Mouse (Mus musculus) lung, postnatal 10 days (tissue): ENCODE measurements around the gene H60c.
"Not testable (repeated sequence)": the region's sequence is repeated elsewhere in the genome, so short reads cannot be mapped to it uniquely, and the experiment has no call there.

Source experiments
- DNase-seq: peaks from one replicate; pipeline ENCODE4 v3.0.0; 2021

H60c gene

DNA sequence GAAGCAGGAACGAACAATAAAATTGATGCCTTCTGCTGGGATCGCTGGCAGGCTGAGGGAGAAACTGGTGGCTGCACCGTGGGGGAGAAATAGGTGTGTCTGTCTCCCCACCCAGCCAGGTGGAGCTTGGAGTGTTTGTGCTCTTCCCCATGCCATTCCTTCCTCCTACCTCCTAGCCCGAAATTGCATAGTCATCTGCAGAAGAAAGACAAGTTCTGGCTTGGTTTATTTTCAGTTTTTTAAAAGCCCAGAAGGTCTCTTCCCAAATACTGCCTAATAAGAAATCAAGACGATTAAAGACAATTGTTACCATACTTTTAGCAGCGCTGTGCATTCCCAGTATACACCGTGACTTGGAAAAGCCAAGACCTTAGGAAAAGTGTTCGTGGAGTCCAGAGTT lies at the start of gene H60c:
Gene H60c (minus strand): TSS at position 101 of the 400 bp plus-strand sequence.
- DNase-seq, result no peak

DNA sequence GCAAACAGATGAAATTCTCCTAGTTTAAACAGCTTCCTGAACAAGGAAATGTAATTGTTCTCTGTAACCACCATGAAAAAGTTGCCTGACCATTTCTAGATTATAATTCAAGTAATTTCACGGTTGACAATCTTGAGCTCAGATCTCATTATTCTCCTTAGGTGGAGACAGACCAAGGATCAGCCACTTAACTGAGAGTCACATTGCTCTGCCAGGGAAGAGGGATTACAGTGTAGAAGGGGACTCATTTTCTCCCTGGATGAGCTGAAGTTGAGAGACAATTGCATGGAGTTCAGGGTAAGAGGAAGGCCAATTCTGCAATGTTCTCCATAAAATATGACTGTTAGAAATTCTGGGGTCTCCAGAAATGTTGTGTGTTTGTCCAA lies 41.2 kb upstream of the H60c start:
- no peak for DNase-seq

DNA sequence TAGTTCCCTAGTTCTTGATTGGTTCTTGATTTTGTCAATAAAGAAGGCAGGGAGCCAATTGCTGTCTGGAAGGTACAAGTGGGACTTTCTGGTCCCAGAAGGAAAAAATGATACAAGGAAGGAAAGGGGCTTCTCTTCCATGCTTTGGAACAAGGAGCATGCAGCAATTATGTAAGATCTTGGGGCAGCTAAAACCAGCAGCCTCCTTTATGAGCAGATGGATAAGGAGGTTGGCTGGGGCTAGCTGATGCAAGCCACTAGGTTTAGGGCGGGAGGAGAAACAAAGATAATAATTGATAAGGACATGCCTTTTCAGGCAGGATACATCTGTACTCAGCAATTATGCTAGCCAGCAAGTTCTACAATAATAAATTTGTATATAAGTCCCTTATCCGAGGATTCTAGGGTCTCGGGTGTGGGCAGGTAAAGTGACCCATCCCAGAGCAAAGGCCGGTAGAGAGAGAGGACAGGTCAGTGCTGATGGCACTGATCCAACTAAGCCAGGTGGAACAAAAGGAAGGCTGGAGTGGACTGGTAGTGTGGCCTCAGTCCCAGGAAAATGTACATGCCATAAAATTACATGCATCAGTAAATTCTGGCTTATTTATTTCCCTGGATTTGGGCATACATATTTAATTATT lies 40.7 kb upstream of the H60c start:
- no peak for DNase-seq

DNA sequence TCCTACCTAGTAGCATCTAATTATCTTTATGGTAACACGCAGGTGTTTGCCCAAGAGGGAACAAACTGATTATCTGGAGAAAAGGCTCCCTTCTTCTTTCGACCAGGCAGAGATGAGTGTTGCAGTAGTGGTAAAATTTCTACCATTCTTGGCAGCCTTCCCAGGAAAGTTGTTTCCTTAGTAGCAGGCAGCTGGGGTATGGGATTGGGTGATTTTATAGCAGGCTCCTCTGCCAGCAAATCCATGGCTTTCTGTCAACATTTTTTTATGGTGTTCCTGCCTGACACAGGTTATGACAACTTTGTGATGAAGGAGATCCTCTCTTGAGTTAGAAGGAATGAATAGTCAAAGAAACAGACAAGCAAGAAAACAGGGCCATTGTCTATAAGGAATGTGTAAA lies 40.2 kb upstream of the H60c start:
- peak; percentile 37 for DNase-seq

DNA sequence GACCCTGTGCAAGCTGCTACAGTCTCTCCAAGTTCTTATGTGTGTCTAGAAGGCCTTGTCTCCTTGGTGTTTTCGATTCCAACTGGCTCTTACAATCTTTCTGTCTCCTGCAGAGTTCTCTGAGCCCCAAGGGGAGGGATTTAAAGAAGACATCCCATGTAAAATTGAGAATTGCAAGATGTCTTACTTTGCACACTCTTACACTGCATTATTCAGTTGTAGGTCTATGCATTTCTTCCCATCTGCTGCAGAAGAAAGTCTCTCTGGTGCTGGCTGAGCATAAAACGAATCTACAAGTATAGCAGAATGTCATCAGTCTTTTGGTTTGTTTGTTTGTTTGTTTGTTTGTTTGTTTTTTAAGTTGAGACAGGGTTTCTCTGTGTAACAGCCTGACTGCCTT lies 26.4 kb upstream of the H60c start:
- DNase-seq, result no peak

DNA sequence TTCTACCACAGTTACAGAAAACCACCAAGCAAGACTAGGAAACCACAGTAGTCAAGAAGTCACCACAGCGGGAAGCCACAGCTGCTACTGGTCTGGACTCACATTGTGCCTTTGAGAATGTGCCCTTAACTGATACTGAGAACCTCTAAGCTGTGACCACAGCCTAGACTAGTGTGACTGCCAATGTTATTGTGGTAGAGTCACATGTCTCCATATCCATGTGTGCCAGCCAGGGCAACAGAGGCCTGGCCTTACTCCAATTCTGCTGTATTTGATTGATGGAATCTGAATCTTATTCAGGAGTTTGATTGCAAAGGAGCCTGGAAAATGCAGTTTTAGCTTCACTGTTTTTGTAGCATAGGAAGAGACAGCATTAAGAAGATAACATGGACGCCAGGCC lies 13.5 kb upstream of the H60c start:
- DNase-seq, result peak; percentile 7

DNA sequence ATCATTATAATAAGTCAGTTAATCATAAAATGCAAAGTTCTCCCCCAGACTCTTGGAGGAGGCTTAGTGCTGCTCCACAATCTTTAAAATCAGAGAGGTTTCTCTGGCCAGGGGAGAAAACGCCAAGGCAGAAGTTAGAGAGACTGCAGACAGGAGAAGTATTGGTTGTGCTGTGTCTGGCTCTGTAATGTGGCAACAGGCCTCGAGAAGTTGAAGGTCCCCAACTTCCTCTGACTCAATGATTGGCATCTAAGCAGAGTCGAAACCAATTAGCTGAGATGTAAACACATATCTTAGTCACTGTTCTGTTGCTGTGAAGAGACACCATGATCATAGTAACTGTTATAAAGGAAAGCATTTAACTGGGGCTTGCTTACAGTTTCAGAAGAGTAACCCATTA lies 6.5 kb upstream of the H60c start:
- no peak for DNase-seq

DNA sequence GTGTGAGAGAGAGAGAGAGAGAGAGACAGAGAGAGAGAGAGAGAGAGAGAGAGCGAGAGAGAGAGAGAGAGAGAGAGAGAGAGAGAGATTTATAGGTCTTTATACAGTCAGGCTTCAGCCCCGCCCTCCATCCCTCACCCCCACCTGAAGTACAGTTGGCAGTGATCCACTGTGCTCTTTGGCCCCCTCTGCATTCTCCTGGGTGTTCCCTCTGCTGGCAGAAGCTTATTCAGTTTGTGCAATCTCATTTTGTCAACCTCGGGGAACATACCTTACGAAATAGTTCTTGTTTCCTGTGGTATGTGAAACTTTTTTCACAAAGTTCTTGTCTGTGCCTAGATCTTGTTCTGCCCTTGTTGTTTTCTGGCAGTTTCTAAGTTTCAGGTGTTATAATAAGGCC lies 3.5 kb upstream of the H60c start:
- DNase-seq, result peak; percentile 49

DNA sequence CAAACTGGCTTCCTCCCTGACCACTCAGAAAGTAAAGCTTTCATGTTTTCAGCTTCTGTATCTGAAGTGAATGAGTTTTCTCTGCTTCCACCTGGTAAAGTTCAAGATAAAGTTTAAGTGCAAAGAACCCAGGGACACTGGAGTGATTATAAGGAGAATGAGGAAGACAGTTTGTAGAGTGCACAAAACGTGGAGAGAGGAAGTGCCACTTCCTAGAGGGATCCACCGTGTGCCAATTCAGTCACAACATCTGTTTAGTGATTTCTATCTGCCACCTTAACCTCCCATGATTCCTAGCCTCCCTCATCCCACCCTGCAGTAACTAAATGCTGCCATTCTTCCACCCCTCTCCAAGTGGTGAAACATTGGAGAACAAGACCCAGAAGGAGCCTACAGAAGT lies 842 bp downstream of the H60c start:
- no peak for DNase-seq

DNA sequence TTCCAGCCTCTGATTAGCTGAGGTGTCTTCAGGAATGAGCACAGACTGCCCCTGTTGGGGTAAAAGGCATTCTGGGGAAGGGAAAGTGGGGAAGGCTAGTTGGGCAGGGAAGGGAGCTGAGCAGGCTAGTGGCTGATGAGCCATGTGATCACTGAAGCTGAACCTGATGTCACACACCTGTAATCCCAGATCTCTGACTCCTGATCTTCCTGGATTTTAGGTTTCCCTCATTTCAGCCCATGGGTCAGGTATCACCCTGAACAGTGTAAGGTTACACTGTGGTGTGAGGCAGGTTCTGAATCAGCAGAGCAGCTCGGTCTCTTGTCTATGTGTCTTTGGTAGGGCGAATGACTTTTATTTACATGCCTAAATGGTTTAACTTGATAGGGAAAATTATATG lies 4.8 kb downstream of the H60c start:
- DNase-seq, result no peak

DNA sequence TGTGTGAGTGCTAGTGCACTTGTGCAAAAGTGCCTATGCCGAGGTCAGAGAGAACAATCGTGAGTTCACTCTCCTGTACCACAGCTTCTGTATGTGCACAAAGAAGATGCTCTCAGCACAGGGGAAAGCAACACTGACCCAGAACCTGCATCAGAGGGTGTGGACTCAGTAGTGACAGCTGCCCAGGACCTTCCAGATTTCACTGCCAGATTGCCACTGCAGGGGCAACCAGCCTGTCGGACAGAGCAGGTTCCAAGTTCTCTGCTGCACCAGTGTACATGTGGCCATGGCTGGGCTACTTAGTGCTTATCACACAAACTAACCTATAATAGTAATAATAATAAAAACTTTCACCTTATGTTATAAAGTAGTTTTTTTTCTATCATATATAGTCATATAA lies 10.2 kb downstream of the H60c start:
- no peak for DNase-seq

DNA sequence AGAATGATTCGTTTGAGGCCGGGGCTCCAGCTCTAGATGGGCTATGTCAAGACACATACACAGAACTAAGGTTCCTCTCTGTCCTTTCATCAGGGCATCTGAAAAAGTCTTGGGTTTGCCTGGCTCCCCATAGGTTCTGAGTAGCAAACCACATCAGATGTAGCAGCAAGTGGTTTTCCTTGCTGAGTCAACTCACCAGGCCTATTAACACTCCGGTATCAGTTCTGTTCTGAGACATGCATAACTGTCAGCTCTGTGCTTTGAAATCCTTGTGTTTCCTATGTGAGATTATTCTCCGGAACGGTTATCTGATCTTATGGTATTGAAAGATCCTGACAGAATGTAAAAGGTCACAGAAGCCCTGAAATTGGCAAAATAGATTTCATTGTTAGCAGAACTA lies 29.1 kb downstream of the H60c start:
- not testable (repeated sequence) for DNase-seq

DNA sequence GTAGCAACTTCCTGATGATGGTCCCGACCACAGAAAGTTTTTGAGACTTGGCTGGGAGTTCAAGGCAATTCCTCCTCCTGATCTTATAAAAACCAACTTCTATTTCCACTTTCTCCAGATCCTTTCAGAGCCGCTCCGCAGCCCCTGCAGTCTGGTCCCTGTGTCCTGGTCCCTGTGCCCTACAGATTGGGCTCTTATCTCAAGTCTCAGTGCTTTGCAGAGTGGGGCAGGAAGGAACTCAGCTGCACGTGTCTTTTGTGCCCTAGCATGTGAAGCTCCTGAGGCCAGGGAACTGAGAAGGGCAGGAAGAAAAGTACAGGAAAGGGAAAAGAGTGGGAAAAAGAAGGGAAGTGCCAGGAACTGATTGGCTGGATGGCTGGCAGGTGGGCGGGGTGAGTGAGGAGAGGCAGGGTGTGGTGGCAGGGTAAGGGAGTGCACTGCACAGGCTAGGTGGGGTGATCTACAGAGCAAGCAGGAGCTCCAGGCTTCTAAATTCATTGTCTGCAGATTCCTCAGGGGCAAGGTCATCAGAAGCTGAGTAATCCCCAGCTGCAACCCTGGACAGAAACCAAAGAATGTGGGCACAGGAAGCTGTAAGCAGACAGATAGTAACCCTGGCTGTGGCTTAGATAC lies 30.8 kb downstream of the H60c start:
- peak; percentile 24 for DNase-seq

DNA sequence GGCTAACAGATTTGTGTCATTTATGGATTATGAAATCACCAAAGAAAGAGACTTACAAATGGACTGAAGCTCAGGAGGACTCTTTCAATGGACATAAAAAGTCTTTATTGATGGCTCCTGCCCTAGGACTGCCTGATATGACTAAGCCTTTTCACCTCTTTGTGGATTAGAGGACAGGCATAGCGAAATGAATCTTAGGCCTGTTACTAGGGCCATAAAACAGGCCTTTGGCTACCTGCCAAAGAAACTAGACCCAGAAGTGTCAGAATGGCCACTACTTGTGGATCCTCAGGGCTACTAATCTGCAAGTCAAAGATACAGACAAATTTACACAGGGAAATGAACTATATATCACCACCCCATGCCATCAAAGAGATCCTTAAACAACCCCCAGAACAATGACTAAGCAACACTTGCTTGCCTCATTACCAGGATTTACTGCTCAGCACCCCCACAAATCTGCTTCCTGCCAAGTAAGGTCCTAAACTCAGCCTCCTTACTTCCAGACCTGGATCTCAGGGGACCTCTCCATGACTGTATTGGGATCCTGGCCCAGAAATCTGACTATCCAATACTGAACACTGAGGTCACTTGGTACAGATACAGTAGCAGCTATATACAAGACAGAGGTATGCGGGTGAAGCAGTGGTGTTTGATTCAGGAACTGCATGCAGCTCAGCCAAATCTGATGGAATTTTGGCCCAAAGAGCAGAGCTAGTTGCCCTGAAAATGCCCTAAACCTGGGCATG lies 39.0 kb downstream of the H60c start:
- no peak for DNase-seq
